Mouse (Mus musculus): ENCODE data around the gene Prrt1.

Gene Prrt1

DNA sequence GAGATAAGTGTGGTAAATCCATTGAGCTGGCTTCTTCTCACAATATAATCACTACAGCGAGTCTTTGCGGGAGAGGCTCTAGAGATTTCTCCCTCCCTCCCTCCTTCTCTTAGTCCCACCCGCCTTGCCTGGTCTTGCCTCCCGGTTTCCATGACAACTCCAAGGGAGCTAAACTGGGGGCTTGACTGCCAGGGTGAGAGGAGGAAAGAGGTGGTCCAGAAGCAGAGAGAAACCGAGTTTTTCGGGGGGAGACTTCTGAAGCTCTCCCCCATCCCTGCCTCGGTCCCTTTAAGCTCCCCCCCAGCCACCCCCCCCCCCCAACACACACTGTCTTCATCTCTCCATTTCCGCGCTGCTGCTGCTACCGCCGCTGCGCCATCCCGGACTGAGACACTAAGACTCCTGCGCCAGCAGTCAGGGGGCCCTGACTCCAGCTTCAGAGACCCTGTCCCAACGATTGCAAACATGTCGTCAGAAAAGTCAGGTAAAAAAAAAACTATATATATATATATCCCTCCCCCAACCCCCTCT is at the start of gene Prrt1:
Prrt1 (plus strand) TSS at position 313 of the 531 bp plus-strand sequence.
- in situ Hi-C loops (cut with MboI; ENCODE audit: unreplicated experiment in 2 of 2) = loop anchor here (5.0 to 25.0 kb wide), 2 partner anchors 83 to 308 kb away; partner anchors contain the start of gene Neu1 (in 1 of the 2)

DNA sequence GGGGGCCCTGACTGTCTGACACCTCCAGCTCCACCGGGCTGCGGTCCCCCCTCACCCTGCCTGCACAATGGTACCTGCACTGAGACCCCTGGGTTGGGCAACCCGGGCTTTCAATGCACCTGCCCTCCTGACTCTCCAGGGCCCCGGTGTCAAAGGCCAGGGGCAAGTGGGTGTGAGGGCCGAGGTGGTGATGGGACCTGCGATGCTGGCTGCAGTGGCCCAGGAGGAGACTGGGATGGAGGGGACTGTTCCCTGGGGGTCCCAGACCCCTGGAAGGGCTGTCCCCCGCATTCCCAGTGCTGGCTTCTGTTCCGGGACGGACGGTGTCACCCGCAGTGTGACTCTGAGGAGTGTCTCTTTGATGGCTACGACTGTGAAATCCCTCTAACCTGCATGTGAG is 46.8 kb upstream of the Prrt1 start:
- in situ Hi-C loops (cut with MboI; ENCODE audit: unreplicated experiment in 2 of 2) = no loop called here

- in situ Hi-C loops (cut with MboI; ENCODE audit: unreplicated experiment in 2 of 2) = no loop called here
Observed at GRCm38 (mm10) chr17:34583397-34583796, 45.9 kb upstream of the Prrt1 start.

GRCm38 (mm10) chr17:34583819-34584218 is 45.5 kb upstream of the Prrt1 start:
- in situ Hi-C loops (cut with MboI; ENCODE audit: unreplicated experiment in 2 of 2) = no loop called here

DNA sequence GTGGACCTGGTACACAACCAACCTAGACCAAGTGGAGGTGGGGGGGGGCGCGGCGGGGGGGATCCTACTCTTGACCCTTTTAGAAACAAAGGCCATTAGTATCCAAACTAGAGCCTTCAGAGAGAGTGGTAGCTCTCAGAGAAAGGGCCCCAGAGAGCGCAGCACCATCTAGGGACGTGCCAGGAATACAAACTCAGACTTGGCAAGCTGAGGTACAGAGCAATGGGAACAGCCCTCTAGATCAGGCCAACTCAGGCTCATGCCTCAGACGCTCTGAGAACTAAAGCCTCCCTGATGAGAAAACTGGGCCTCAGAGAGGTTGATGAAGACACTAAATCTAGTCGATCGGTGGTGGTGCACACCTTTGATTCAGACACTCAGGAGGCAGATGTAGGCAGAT is 44.2 kb upstream of the Prrt1 start:
- in situ Hi-C loops (cut with MboI; ENCODE audit: unreplicated experiment in 2 of 2) = no loop called here

- in situ Hi-C loops (cut with MboI; ENCODE audit: unreplicated experiment in 2 of 2) = no loop called here
Observed at GRCm38 (mm10) chr17:34585877-34586771, 43.2 kb upstream of the Prrt1 start.

- in situ Hi-C loops (cut with MboI; ENCODE audit: unreplicated experiment in 2 of 2) = no loop called here
Observed at GRCm38 (mm10) chr17:34586796-34587422, 42.4 kb upstream of the Prrt1 start.

GRCm38 (mm10) chr17:34587423-34587811 is 41.9 kb upstream of the Prrt1 start:
- in situ Hi-C loops (cut with MboI; ENCODE audit: unreplicated experiment in 2 of 2) = no loop called here

GRCm38 (mm10) chr17:34587814-34588213 is 41.5 kb upstream of the Prrt1 start:
- in situ Hi-C loops (cut with MboI; ENCODE audit: unreplicated experiment in 2 of 2) = no loop called here

GRCm38 (mm10) chr17:34588767-34589166 is 40.6 kb upstream of the Prrt1 start:
- in situ Hi-C loops (cut with MboI; ENCODE audit: unreplicated experiment in 2 of 2) = no loop called here

DNA sequence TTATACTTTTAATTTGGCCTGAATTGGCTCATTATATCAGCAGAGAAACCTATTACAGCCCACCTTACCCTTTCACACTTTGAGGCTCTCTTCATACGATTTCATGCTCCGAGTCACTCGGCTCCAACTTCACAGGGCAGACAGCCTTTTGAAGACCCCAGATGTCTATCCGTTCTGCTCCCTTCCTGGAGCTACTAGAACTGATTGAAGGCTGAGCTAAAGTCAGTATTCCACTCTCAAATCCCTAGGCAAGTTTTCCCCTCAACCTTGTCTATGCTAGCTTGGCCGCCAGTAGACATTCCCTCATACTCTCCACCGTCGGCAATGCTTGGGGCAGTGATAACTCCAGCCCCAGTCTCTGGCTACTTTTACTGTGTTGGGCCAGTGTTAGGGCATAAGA is 40.1 kb upstream of the Prrt1 start:
- in situ Hi-C loops (cut with MboI; ENCODE audit: unreplicated experiment in 2 of 2) = no loop called here

DNA sequence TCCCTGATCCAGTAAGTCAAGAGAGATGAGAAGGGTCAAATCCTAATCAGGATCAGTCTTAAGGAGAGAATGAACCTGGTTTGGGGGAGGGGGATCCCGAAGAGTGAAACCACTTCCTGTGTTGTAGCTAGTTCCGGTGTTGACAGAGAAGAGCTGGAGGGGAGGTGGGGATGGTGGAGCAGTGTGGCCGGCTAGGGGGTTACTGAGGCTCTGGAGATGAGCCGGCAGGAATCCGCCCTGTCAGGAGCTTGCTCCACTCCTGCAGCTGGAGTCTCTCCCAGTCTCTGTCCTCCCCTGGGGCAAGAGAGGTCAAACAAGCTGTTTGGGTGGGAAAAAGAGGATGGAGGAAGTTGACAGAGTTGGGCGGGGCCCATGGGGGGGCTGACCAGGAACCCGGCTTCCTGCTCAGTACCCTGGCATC is 39.6 kb upstream of the Prrt1 start, which contains the start of gene Gpsm3:
Gpsm3 (plus strand) TSS at position 126 of the 421 bp plus-strand sequence.
- in situ Hi-C loops (cut with MboI; ENCODE audit: unreplicated experiment in 2 of 2) = no loop called here

DNA sequence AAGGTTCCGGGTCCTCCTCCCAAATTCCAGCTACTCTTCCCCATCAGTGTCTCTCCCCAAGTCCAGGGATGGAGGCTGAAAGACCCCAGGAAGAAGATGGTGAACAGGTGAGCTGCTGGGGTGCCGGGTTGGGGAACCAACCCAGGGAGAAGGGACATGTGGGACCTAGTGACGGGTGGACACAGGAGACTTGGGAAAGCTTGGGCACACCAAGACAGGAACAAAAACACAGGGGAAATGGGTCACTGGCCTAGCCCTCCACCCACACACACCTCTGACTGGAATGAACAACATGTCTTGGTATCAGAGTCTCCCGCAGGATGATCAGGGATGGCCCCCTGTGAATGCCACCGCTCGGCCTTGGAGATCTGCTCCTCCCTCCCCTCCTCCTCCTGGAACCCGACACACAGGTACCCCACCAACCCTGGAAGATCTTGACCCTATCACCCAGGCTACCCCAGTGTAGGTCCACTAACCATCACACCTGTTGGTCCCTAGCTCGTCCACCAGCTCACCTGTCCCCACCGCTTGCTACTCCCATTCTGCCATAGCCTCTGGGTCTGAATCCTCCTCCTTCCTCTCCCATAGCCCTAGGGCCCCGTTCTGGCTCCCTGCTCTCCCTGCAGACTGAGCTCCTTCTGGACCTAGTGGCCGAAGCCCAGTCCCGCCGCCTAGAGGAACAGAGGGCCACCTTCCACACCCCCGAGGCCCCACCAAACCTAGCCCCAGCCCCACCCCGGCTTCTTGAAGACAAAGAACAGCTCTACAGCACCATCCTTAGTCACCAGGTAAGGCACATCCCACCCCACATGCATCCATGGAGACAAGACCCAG is 39.0 kb upstream of the Prrt1 start:
- in situ Hi-C loops (cut with MboI; ENCODE audit: unreplicated experiment in 2 of 2) = no loop called here

DNA sequence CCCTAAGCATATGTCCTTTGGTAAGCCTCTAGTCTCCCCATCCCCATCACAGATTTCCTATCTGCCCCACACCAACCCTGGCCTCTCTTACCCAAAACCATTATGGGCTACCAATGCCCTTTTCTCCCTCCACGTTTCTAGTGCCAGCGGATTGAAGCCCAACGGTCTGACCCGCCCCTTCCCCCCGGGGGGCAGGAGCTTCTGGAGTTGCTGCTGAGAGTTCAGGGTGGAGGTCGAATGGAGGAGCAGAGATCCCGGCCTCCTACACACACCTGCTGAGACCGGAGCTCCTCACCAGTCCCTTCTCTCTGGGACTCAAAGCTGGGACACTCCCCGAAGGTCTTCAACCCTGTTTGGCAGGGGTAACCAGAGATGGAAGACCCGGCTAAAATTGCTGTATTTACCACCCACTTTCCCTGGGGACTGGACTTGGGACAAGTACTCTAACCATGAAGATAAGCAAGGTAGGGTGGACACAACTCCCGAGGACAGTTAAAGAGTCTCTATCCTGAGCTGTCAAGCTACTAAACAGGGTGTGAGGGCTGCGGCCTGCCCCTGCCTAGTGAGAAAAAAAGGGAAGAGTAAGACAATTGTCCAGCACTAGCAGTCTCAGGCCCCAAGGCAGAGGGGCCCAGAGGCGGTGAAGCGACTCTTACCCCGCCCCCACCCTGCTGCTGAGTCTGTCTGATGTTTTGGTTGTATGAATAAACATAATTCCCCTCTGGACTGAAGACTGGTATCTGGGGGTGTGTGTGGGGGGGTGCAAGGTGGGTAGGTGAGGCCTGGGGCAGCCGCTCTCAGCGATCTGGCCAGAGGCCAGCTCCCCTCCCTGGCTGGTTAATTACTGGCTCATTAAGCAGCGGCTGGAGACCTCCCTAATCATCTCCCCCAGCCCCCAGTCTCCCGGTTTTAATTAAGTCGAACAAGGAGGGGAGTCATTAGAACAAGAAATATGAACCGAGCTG is 38.0 kb upstream of the Prrt1 start, which contains the start of gene Pbx2:
Pbx2 (plus strand) TSS at position 238 of the 965 bp plus-strand sequence.
- in situ Hi-C loops (cut with MboI; ENCODE audit: unreplicated experiment in 2 of 2) = no loop called here

GRCm38 (mm10) chr17:34591994-34592375 is 37.3 kb upstream of the Prrt1 start:
- in situ Hi-C loops (cut with MboI; ENCODE audit: unreplicated experiment in 2 of 2) = no loop called here

DNA sequence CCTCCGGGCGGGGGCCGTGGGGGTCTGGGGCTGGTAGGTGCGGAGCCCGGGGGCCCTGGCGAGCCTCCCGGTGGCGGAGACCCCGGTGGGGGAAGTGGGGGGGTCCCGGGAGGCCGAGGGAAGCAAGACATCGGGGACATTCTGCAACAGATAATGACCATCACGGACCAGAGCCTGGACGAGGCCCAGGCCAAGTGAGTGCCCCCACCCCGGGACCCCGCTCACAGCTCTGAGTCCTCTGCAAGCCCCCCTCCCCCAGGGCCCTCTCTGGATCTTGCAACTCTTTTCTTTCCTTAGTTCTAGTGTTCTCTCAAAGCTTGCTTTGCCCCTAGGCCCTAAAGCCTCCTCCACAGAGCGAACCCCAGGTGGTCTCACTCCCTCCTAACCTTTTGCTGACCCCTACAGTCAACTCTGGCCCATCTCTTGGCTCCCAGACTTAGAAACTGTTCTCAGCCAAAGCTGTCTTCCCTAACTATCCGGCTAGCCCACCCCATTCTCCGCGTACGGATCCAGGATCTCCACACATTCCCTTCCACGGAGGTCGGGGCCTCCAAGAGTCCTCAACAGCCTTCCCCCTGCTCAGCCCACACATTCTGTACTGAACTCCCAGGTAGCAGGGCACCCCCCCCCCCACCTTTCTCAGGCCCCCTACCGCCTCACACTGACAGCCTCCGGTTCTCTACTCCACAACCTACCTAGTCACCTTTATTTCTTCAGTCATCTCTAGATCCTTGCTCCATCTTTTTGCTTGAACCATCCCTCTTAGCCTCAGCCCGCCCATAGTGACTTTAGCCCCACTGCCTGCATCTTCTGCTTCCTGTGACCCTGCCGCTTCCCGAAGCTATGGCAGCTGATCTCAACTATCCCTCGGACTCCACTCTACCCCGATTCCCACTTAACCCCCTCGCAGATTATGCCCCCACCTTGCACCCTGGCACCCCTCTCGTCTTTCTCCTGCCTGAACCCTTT is 36.5 kb upstream of the Prrt1 start:
- in situ Hi-C loops (cut with MboI; ENCODE audit: unreplicated experiment in 2 of 2) = no loop called here

GRCm38 (mm10) chr17:34593752-34594525 is 35.4 kb upstream of the Prrt1 start:
- in situ Hi-C loops (cut with MboI; ENCODE audit: unreplicated experiment in 2 of 2) = no loop called here

DNA sequence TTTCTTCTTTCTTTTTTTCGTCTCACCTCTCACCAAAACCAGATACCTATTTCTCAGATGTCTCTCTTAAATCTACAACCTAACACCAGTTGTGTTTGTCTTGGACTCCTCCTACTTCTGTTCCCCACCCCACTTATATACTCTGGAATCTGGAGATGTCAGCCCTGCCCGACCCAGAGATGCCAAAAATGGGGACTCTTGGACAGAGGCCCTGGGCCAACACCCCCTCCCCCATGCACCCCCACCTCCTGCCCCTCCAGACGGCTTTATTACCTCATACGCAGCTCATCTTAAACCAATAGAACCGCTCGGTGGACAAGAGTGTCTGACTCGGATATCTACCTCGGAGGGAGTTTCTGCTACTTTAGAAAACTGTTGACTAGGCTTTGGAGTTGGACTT is 33.2 kb upstream of the Prrt1 start:
- in situ Hi-C loops (cut with MboI; ENCODE audit: unreplicated experiment in 2 of 2) = no loop called here

Data from v-Abl transformed pro-B cells (cell line).